ENCODE assay signal across 8 mouse cellular contexts in genomic region chr12:85151002-85151774, GRCm38 (mm10). TPM values are rescaled to one million over a fixed set of nuclear protein-coding genes. Genes with fewer than 3 reads are reported as not detected.
DNase-seq lines count a peak whose midpoint lies in the region; ATAC-seq and TF ChIP-seq lines count a peak whose summit lies in the region.

TSS of gene Rps6kl1 (minus strand) at chr12:85151264.

- H3K36me3 ChIP-seq in G1E (replicated peaks), result no peaks in the 10 kb centered on the region
- H3K36me3 ChIP-seq in forebrain, embryonic 13.5 days (ENCODE audit: poor library complexity, severe bottlenecking), result no peaks in the 10 kb centered on the region
- no peaks in the 10 kb centered on the region for H3K36me3 ChIP-seq in hindbrain, postnatal 0 days (ENCODE audit: insufficient read depth, low read length)

- 14% methylated on average over 28 of the region's 28 CpGs for WGBS in forebrain, embryonic 13.5 days
- WGBS in hindbrain, postnatal 0 days, result 14% methylated on average over 28 of the region's 28 CpGs

- TF ChIP-seq CTCF in G1E (IDR thresholded peaks at IDR 0.05; ENCODE audit: low read depth, low read length), result no peak
- TF ChIP-seq CTCF in hindbrain, postnatal 0 days (IDR thresholded peaks at IDR 0.05; ENCODE audit: low read depth), result no peak

- no peak for DNase-seq in G1E (ENCODE audit: low spot score)
- peak; percentile 85 for DNase-seq in hindbrain, postnatal 0 days (ENCODE audit: low spot score)
- DNase-seq in left cerebral cortex, adult 8-10 months (ENCODE audit: low spot score in 2 of 2), result peak; percentile 62 to 84
- peak; percentile 73 for DNase-seq in right cerebral cortex, postnatal 14 days
- DNase-seq in gastrocnemius, postnatal 4 days (ENCODE audit: low spot score in 2 of 2), result no peak

- H3K4me1 ChIP-seq in G1E (ENCODE audit: insufficient read depth, low read depth, low read length), result peaks cover 14% of the 10 kb centered on the region
- peaks cover 13% of the 10 kb centered on the region for H3K4me1 ChIP-seq in forebrain, embryonic 13.5 days
- H3K4me1 ChIP-seq in hindbrain, postnatal 0 days (ENCODE audit: insufficient read depth, low read length), result no peaks in the 10 kb centered on the region

- ATAC-seq in G1E (ENCODE audit: extremely low read depth, insufficient number of reproducible peaks, low FRiP score, poor library complexity, severe bottlenecking), result no peak
- peak; percentile 94 for ATAC-seq in cerebellum, adult (ENCODE audit: insufficient number of reproducible peaks, low FRiP score, low TSS enrichment)
- peak; percentile 97 for ATAC-seq in forebrain, embryonic 13.5 days
- peak; percentile 95 for ATAC-seq in hindbrain, postnatal 0 days
- peak; percentile 55 for ATAC-seq in megakaryocyte, adult 5-6 weeks (ENCODE audit: poor library complexity, severe bottlenecking)

- peak within 1 kb of the TSS; percentile 66 for H3K4me2 ChIP-seq in forebrain, embryonic 13.5 days
- H3K4me2 ChIP-seq in hindbrain, postnatal 0 days (ENCODE audit: low read depth, low read length), result peak within 1 kb of the TSS; percentile 64

- H3K9me3 ChIP-seq in G1E (replicated peaks), result no peaks in the 10 kb centered on the region
- no peaks in the 10 kb centered on the region for H3K9me3 ChIP-seq in forebrain, embryonic 13.5 days (replicated peaks)
- no peaks in the 10 kb centered on the region for H3K9me3 ChIP-seq in hindbrain, postnatal 0 days (ENCODE audit: low read length)

- peaks cover 68% of the 10 kb centered on the region for H3K27me3 ChIP-seq in G1E (ENCODE audit: insufficient read depth, low read length)
- peaks cover 20% of the 10 kb centered on the region for H3K27me3 ChIP-seq in forebrain, embryonic 13.5 days
- no peaks in the 10 kb centered on the region for H3K27me3 ChIP-seq in hindbrain, postnatal 0 days (ENCODE audit: insufficient read depth, low read length)

- H3K4me3 ChIP-seq in G1E (ENCODE audit: low read depth, low read length), result peak within 1 kb of the TSS; percentile 16; the same call in 1 of the 2 replicates
- peak within 1 kb of the TSS; percentile 47 for H3K4me3 ChIP-seq in forebrain, embryonic 13.5 days
- peak within 1 kb of the TSS; percentile 48 for H3K4me3 ChIP-seq in hindbrain, postnatal 0 days (ENCODE audit: low read length)

- H3K27ac ChIP-seq in forebrain, embryonic 13.5 days, result no peak within 1 kb of the TSS
- peak within 1 kb of the TSS; percentile 59 for H3K27ac ChIP-seq in hindbrain, postnatal 0 days

- H3K9ac ChIP-seq in forebrain, embryonic 13.5 days, result peak within 1 kb of the TSS; percentile 65
- H3K9ac ChIP-seq in hindbrain, postnatal 0 days (replicated peaks; ENCODE audit: low read length), result peak within 1 kb of the TSS; percentile 66

RNA-seq across cellular contexts. Expression of gene Rps6kl1, which starts in this region (rescaled TPM):
- total RNA-seq in G1E (2014; fragmentation: Nextera tagmentation) (not detected in 2 replicates), G1E (2017) (0.06 and 0.11 TPM in 2 replicates)
- polyA plus RNA-seq in G1E (2012), result 0.03 TPM in 1 of 2 replicates, not detected in the other
- polyA plus RNA-seq in forebrain, embryonic 13.5 days (2015; fragmentation: Nextera tagmentation; extraction: Ambion mirVana), result 8.6 and 12.2 TPM in 2 replicates
- total RNA-seq in hindbrain, postnatal 0 days (2014; rRNA removed), result 42.0 TPM in 2 replicates
- polyA plus RNA-seq in hindbrain, postnatal 0 days (2015; fragmentation: Nextera tagmentation; extraction: Ambion mirVana), result 29.3 and 30.8 TPM in 2 replicates
- total RNA-seq in left cerebral cortex, adult 8-10 months (2022), result 10 to 100 TPM; 35.0 to 37.6 (median 36.6) TPM
- total RNA-seq in megakaryocyte, adult 5-6 weeks (2015), result 0.04 TPM in 1 of 2 replicates, not detected in the other
- total RNA-seq in megakaryocyte, adult 5-6 weeks (2017), result 0.15 TPM in 1 of 2 replicates, not detected in the other
- under 1 TPM; 0.47 to 0.49 TPM for total RNA-seq in gastrocnemius, postnatal 4 days (2021)

Comparison
In these comparisons a context has a peak if more than half of its experiments do, and no peak if none do; other contexts are left out.
1. RNA of gene Rps6kl1 (total RNA-seq): 42.0 TPM in hindbrain, postnatal 0 days and 35.0 to 37.6 TPM in left cerebral cortex, adult 8-10 months; 0.47 to 0.49 TPM in gastrocnemius, postnatal 4 days, 0.04 to 0.15 TPM in megakaryocyte, adult 5-6 weeks and 0.06 to 0.11 TPM in G1E; every median in the first group is over 10 times any median in the second.
2. Peak in ATAC-seq in megakaryocyte, adult 5-6 weeks; RNA of the gene not detected or under 1 TPM.
3. DNase-seq: peak in hindbrain, postnatal 0 days (single experiment), left cerebral cortex, adult 8-10 months (2 of 2) and right cerebral cortex, postnatal 14 days (single experiment); none in G1E (single experiment) and gastrocnemius, postnatal 4 days (0 of 2).
4. Peak in every context shown above with its lines, with median percentiles within 50 percentile points of each other: H3K4me3 ChIP-seq.